Mouse (Mus musculus) liver, embryonic 14.5 days (tissue): ENCODE results near the gene Polk.

ENCODE experiments used
- CTCF ChIP-seq: IDR thresholded peaks from 2 replicates; pipeline ENCODE4 v1.5.1; 2016; ENCODE audit warnings: antibody characterized with exemption, low read depth, control low read depth
- EP300 ChIP-seq: IDR thresholded peaks from 2 replicates; pipeline ENCODE4 v1.6.1; 2016; ENCODE audit warnings: antibody characterized with exemption, low read depth

DNA sequence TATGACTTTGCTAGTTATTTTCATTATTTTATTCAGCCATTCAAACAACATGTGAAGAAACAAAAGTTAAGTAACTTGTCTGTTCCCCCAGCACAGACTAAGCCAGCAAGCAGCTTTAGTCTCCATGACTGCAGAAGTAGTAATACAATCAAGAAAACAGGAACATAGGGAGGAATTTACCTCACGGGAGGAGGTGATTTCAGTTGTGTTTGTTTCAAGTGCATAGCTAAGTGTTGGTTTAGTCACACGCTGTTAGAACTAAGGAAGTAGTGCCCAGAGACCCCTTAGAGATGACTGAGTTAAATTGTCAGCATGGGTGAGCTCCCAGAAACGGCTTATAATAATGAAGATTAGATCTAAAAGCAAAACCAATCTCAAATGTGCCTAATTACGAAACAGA lies 5.6 kb upstream of the Polk start:
- TF ChIP-seq CTCF, result no peak
- TF ChIP-seq EP300, result no peak
